Mouse (Mus musculus): ENCODE results near the gene Gm38431.

- TF ChIP-seq EP300 (IDR thresholded peaks at IDR 0.05; ENCODE audit: low read depth) (no peak), CTCF (IDR thresholded peaks at IDR 0.05; ENCODE audit: low read depth) (no peak)
These were observed 25.3 kb upstream of the Gm38431 start for GRCm38 (mm10) chr9:21117073-21117472.
